Mouse (Mus musculus): ENCODE measurements around the gene Fbxo40.

The Fbxo40 gene

GRCm38 (mm10) chr16:36989999-36990625, at the start of gene Fbxo40:
Gene Fbxo40, minus strand, starts transcription at chr16:36990467.
- DNase-seq (ENCODE audit: low read depth, low spot score), result no peak

GRCm38 (mm10) chr16:37034751-37035150, 44.5 kb upstream of the Fbxo40 start:
- no peak for DNase-seq (ENCODE audit: low read depth, low spot score)

GRCm38 (mm10) chr16:37031996-37032395, 41.7 kb upstream of the Fbxo40 start:
- DNase-seq (ENCODE audit: low read depth, low spot score), result no peak

- no peak for DNase-seq (ENCODE audit: low read depth, low spot score)
These were observed 37.3 kb upstream of the Fbxo40 start for GRCm38 (mm10) chr16:37027581-37027980.

- DNase-seq (ENCODE audit: low read depth, low spot score), result no peak
These were observed 22.1 kb upstream of the Fbxo40 start for GRCm38 (mm10) chr16:37012336-37012735.

- DNase-seq (ENCODE audit: low read depth, low spot score), result no peak
These were observed 21.6 kb upstream of the Fbxo40 start for GRCm38 (mm10) chr16:37011922-37012289.

- peak; percentile 96 for DNase-seq (ENCODE audit: low read depth, low spot score)
These were observed 21.0 kb upstream of the Fbxo40 start, which contains the start of gene Polq for GRCm38 (mm10) chr16:37011061-37011921. Gene Polq, plus strand, starts transcription at chr16:37011786.

GRCm38 (mm10) chr16:37010370-37010769, 20.1 kb upstream of the Fbxo40 start:
- peak; percentile 74 for DNase-seq (ENCODE audit: low read depth, low spot score)

GRCm38 (mm10) chr16:37009262-37009661, 19.0 kb upstream of the Fbxo40 start:
- peak; percentile 22 for DNase-seq (ENCODE audit: low read depth, low spot score)

GRCm38 (mm10) chr16:36999366-36999972, 9.2 kb upstream of the Fbxo40 start:
- DNase-seq (ENCODE audit: low read depth, low spot score), result no peak

- DNase-seq (ENCODE audit: low read depth, low spot score), result no peak
These were observed 7.4 kb upstream of the Fbxo40 start for GRCm38 (mm10) chr16:36997650-36998049.

GRCm38 (mm10) chr16:36989493-36989892, 774 bp downstream of the Fbxo40 start:
- DNase-seq (ENCODE audit: low read depth, low spot score), result peak; percentile 4

- no peak for DNase-seq (ENCODE audit: low read depth, low spot score)
These were observed 2.2 kb downstream of the Fbxo40 start for GRCm38 (mm10) chr16:36988066-36988465.

- no peak for DNase-seq (ENCODE audit: low read depth, low spot score)
These were observed 2.9 kb downstream of the Fbxo40 start for GRCm38 (mm10) chr16:36987399-36987798.

GRCm38 (mm10) chr16:36985636-36986042, 4.6 kb downstream of the Fbxo40 start:
- peak; percentile 42 for DNase-seq (ENCODE audit: low read depth, low spot score)

- no peak for DNase-seq (ENCODE audit: low read depth, low spot score)
These were observed 6.5 kb downstream of the Fbxo40 start for GRCm38 (mm10) chr16:36983796-36984195.

- DNase-seq (ENCODE audit: low read depth, low spot score), result no peak
These were observed 11.1 kb downstream of the Fbxo40 start for GRCm38 (mm10) chr16:36979127-36979526.

- DNase-seq (ENCODE audit: low read depth, low spot score), result no peak
These were observed 26.9 kb downstream of the Fbxo40 start for GRCm38 (mm10) chr16:36963415-36963814.

- DNase-seq (ENCODE audit: low read depth, low spot score), result no peak
These were observed 35.2 kb downstream of the Fbxo40 start for GRCm38 (mm10) chr16:36955106-36955505.

- no peak for DNase-seq (ENCODE audit: low read depth, low spot score)
These were observed 39.2 kb downstream of the Fbxo40 start for GRCm38 (mm10) chr16:36951029-36951428.

GRCm38 (mm10) chr16:36949614-36950336, 40.5 kb downstream of the Fbxo40 start:
- no peak for DNase-seq (ENCODE audit: low read depth, low spot score)

All from CD4-positive, CD25-positive, alpha-beta regulatory T cell, adult 2 months (primary cell).